ENCODE assay signal across 9 mouse cellular contexts in the genomic region with DNA sequence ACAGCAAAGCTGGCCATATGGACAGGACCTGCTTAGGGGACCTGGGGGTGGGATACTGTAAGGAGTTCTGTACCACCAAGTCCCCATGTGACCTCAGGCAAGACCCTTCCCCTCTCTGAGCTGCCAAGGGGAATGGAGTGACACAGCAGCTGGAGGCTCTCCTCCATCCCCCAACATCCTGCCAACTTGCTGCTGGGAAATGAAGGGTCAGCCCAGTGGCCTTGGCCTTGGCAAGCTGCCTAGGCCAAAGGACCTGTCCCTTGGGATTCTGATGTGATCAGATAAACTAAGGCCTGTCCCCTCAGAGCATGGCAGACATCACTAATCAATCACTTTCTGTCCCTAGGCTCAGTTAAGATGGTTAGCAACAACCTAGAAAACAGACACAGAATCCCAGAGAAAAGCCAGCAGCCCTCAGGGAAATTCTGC.
DNase-seq lines count a peak whose midpoint lies in the region; ATAC-seq and TF ChIP-seq lines count a peak whose summit lies in the region.
"Had no signal": no experiment of that assay in that cellular context is flagged by ENCODE, and none has a peak within 500 bp of the region (broad histone marks: within the 10 kb centered on the region; RNA-seq: fewer than 3 reads in every experiment).

No protein-coding gene starts in this region.

- H3K79me3 ChIP-seq in C2C12 (ENCODE audit: low read depth): peaks cover 9% of the 10 kb centered on the region

- H3K4me1 ChIP-seq in heart, postnatal 0 days (ENCODE audit: control insufficient read depth, insufficient read depth): peaks cover 37% of the 10 kb centered on the region
- H3K4me1 ChIP-seq in liver, embryonic 16.5 days (ENCODE audit: control insufficient read depth, low read depth, low read length): peaks cover 18% of the 10 kb centered on the region

- H3K4me3 ChIP-seq in C2C12 (ENCODE audit: insufficient read depth, poor library complexity, severe bottlenecking): no peak overlapping the region
- H3K4me3 ChIP-seq in heart, postnatal 0 days (ENCODE audit: low read depth, low read length): no peak overlapping the region
- no peak overlapping the region for H3K4me3 ChIP-seq in liver, embryonic 16.5 days (ENCODE audit: low read depth, low read length)

- H3K9me3 ChIP-seq in heart, postnatal 0 days (replicated peaks; ENCODE audit: control insufficient read depth, low read length): no peaks in the 10 kb centered on the region
- no peaks in the 10 kb centered on the region for H3K9me3 ChIP-seq in liver, embryonic 16.5 days (replicated peaks; ENCODE audit: control insufficient read depth, low read length)

- no peak overlapping the region for H3K9ac ChIP-seq in heart, postnatal 0 days (replicated peaks; ENCODE audit: low read depth, low read length)
- no peak overlapping the region for H3K9ac ChIP-seq in liver, embryonic 16.5 days (ENCODE audit: low read depth, low read length)

- no peaks in the 10 kb centered on the region for H3K27me3 ChIP-seq in C2C12 (ENCODE audit: control insufficient read depth, insufficient read depth, insufficient read length)
- no peaks in the 10 kb centered on the region for H3K27me3 ChIP-seq in heart, postnatal 0 days (ENCODE audit: control insufficient read depth, insufficient read depth, low read length)
- H3K27me3 ChIP-seq in liver, embryonic 16.5 days (ENCODE audit: control insufficient read depth, insufficient read depth, low read depth, low read length): no peaks in the 10 kb centered on the region

- TF ChIP-seq CTCF in C2C12 (IDR thresholded peaks at IDR 0.05; ENCODE audit: control insufficient read depth, insufficient read depth, insufficient read length): no peak
- TF ChIP-seq CTCF in heart, postnatal 0 days (IDR thresholded peaks at IDR 0.05; ENCODE audit: low read depth): no peak

- no peak overlapping the region for H3ac ChIP-seq in C2C12 (ENCODE audit: control insufficient read depth, insufficient read length, low read depth)

- H3K79me2 ChIP-seq in C2C12 (ENCODE audit: control insufficient read depth, insufficient read depth): peaks cover 58% of the 10 kb centered on the region

- no peak for ATAC-seq in heart, postnatal 0 days (ENCODE audit: insufficient read depth, low read depth)
- peak; percentile 54; the same call in 1 of the 2 replicates for ATAC-seq in liver, embryonic 16.5 days (ENCODE audit: low read depth)
- ATAC-seq: activated CD4-positive, CD25-positive, alpha-beta regulatory T cell, adult 4 months had no signal

- H3K27ac ChIP-seq in heart, postnatal 0 days (ENCODE audit: low read depth): peak overlapping the region; percentile 62
- H3K27ac ChIP-seq in liver, embryonic 16.5 days (ENCODE audit: low read length): peak overlapping the region; percentile 43; the same call in 1 of the 2 replicates

- no peaks in the 10 kb centered on the region for H3K36me3 ChIP-seq in C2C12 (ENCODE audit: control insufficient read depth, insufficient read depth)
- no peaks in the 10 kb centered on the region for H3K36me3 ChIP-seq in heart, postnatal 0 days (replicated peaks; ENCODE audit: control insufficient read depth, insufficient read depth, low read length)
- H3K36me3 ChIP-seq in liver, embryonic 16.5 days (ENCODE audit: control insufficient read depth, insufficient read depth): no peaks in the 10 kb centered on the region

- TF ChIP-seq EP300 in heart, postnatal 0 days (IDR thresholded peaks at IDR 0.05; ENCODE audit: low read depth): no peak

- H3K4me2 ChIP-seq in heart, postnatal 0 days (ENCODE audit: low read depth, low read length): no peak overlapping the region
- H3K4me2 ChIP-seq in liver, embryonic 16.5 days (ENCODE audit: low read depth, low read length): no peak overlapping the region

- DNase-seq in heart, adult 11 months: peak; percentile 95
- DNase-seq in heart, adult 8-10 months (ENCODE audit: low spot score): no peak
- DNase-seq in heart, postnatal 0 days (ENCODE audit: low spot score): no peak
- DNase-seq in frontal cortex, postnatal 36 days (ENCODE audit: low spot score in 2 of 2): no peak
- no peak for DNase-seq in left cerebral cortex, adult 9 months (ENCODE audit: low spot score in 2 of 2)
- no peak for DNase-seq in urinary bladder, postnatal 10 days (ENCODE audit: low spot score)

TF ChIP-seq in C2C12, 6 proteins besides CTCF, POLR2A, EP300 and RAD21:
- no peak for TF ChIP-seq MAX (IDR thresholded peaks at IDR 0.05)
- TF ChIP-seq CEBPB (IDR thresholded peaks at IDR 0.05; ENCODE audit: low read depth): no peak
- no peak for TF ChIP-seq MYOG (IDR thresholded peaks at IDR 0.05; ENCODE audit: control insufficient read depth, extremely low read depth, insufficient read length)
- TF ChIP-seq MYOD1 (IDR thresholded peaks at IDR 0.05; ENCODE audit: control insufficient read depth, insufficient read length, low read depth): peak; percentile 76
- TF ChIP-seq USF1 (IDR thresholded peaks at IDR 0.05; ENCODE audit: low read depth): peak; percentile 6
- no peak for TF ChIP-seq FOSL1 (IDR thresholded peaks at IDR 0.05; ENCODE audit: insufficient read depth, low read length, poor library complexity, severe bottlenecking)
TF ChIP-seq in C2C12: peak in this region for 2.
